Mouse (Mus musculus) ES-E14 (cell line): ENCODE data around the gene Capn2. TPM values are rescaled to one million over a fixed set of nuclear protein-coding genes. Genes with fewer than 3 reads are reported as not detected.

Experiments
- DNase-seq: peaks from one replicate; pipeline ENCODE4 v3.0.0-alpha.2; 2013; ENCODE audit warnings: low read depth, low spot score
- H3K27ac ChIP-seq: 2 replicates; pipeline ENCODE4 v1.5.1; 2012; ENCODE audit warnings: low read depth, mild to moderate bottlenecking, low read length, moderate library complexity, mixed read lengths; ENCODE audit not compliant: poor library complexity, insufficient read depth, severe bottlenecking
- H3K36me3 ChIP-seq: 2 replicates; pipeline ENCODE4 v1.6.1; 2012; ENCODE audit warnings: mild to moderate bottlenecking, low read length, moderate library complexity, mixed read lengths; ENCODE audit not compliant: control insufficient read depth, poor library complexity, insufficient read depth, severe bottlenecking
- H3K4me1 ChIP-seq, 2 experiments: fragments of 150-350 bp in 1 of 2; sonication (generic) in 1 of 2; 2 replicates each; pipeline ENCODE4 v1.6.1; 2012; ENCODE audit warnings: low read length in 2 of 2, mild to moderate bottlenecking in 1 of 2, mixed read lengths in 1 of 2; ENCODE audit not compliant: control insufficient read depth in 2 of 2, insufficient read depth in 2 of 2, poor library complexity in 1 of 2
- H3K4me3 ChIP-seq, 2 experiments: fragments of 150-350 bp in 1 of 2; sonication (generic) in 1 of 2; 2 replicates each; pipeline ENCODE4 v1.5.1; 2012; ENCODE audit warnings: low read length in 2 of 2, low read depth in 1 of 2, mild to moderate bottlenecking in 1 of 2, mixed read lengths in 1 of 2; ENCODE audit not compliant: insufficient read depth in 1 of 2, poor library complexity in 1 of 2, severe bottlenecking in 1 of 2
- H3K9ac ChIP-seq: 2 replicates; pipeline ENCODE4 v1.6.1; 2012; ENCODE audit warnings: low read depth, mild to moderate bottlenecking, low read length, mixed read lengths; ENCODE audit not compliant: poor library complexity, insufficient read depth, severe bottlenecking
- H3K9me3 ChIP-seq: fragments of 150-350 bp; sonication (generic); 2 replicates; pipeline ENCODE4 v1.6.1; 2012; ENCODE audit warnings: low read depth, mild to moderate bottlenecking, low read length; ENCODE audit not compliant: control insufficient read depth, insufficient read depth
- CHD2 ChIP-seq: IDR thresholded peaks from 2 replicates; pipeline ENCODE4 v1.6.1; 2014; ENCODE audit warnings: mild to moderate bottlenecking, low read depth, low read length, inconsistent platforms
- HCFC1 ChIP-seq: IDR thresholded peaks from 2 replicates; pipeline ENCODE4 v1.6.1; 2012; ENCODE audit warnings: low read length, inconsistent platforms, borderline replicate concordance; ENCODE audit not compliant: insufficient read depth
- MAFK ChIP-seq: IDR thresholded peaks from 2 replicates; pipeline ENCODE4 v1.6.1; 2014; ENCODE audit warnings: mild to moderate bottlenecking, low read depth, low read length, inconsistent platforms; ENCODE audit not compliant: insufficient read depth
- ZC3H11A ChIP-seq: IDR thresholded peaks from 2 replicates; pipeline ENCODE4 v1.6.1; 2012; ENCODE audit warnings: low read depth, mild to moderate bottlenecking, inconsistent platforms, low read length, borderline replicate concordance
- ZNF384 ChIP-seq: IDR thresholded peaks from 2 replicates; pipeline ENCODE4 v1.6.1; 2012; ENCODE audit warnings: low read depth, low read length, inconsistent platforms
- in situ Hi-C, 2 experiments: fragments of 600-800 bp; cut with MboI; formaldehyde crosslinking; loops; one replicate each; pipeline ENCODE4 v1.15.1; 2025; ENCODE audit warnings: low sequenced_read_pairs in 2 of 2, inconsistent platforms in 1 of 2; ENCODE audit not compliant: unreplicated experiment in 2 of 2
- total RNA-seq: library from RNA; depleted of rRNA; stranded (reverse); fragments of 300-350 nt; gene quantifications from 2 replicates; pipeline ENCODE4 v1.2.3, GENCODE M21; 2012

Capn2 gene
- total RNA-seq, 1 experiment, result 72.3 TPM

DNA sequence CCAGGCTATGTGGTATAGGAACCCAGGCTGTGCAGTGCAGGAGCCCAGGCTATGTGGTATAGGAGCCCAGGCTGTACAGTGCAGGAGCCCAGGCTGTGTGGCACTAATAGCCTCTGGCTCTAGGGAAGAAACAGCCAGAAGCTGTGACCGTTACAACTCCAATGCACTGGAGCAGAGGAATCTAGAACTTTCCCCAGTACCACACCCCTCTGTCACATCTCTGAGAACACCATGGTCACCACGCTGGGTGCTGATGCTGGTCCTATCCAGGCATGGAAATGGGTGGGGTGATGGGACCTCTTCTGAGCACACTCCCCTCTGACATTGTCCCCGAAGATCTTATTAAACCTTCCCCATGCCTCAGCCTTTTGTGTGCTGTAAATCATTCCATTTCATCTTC is 12.1 kb downstream of the Capn2 start:
- no peak overlapping the region for H3K27ac ChIP-seq
- in situ Hi-C loops, result no loop called here
- peaks cover 0 to 22% of the 10 kb centered on the region in 2 experiments; a peak in 2 of 4 replicates for H3K4me1 ChIP-seq
- no peak for DNase-seq
- no peaks in the 10 kb centered on the region for H3K9me3 ChIP-seq
- TF ChIP-seq ZNF384 (no peak), HCFC1 (no peak), MAFK (no peak)
- H3K36me3 ChIP-seq, result no peaks in the 10 kb centered on the region
- no peak overlapping the region for H3K9ac ChIP-seq
- no peak overlapping the region for H3K4me3 ChIP-seq

DNA sequence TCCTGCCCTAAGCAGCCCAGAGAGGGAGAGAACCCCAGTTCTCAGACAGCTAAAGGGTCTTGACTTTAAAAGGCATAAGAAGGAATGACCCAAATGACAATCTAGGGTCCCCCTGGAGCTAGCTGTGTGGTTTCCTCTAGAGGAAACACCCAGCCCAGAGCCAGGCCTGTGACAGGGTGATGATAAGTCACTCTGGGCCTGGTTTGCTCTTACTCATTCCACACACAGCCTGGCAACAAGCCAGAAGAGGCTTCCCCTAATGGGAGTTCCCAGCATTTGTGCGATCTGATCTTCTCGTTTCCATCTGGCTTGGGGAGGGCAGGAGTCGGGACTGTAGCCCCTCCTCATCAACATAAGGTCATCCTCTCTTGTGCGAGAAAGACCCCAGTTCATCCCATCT is 13.2 kb downstream of the Capn2 start:
- no peak for DNase-seq
- H3K36me3 ChIP-seq, result no peaks in the 10 kb centered on the region

DNA sequence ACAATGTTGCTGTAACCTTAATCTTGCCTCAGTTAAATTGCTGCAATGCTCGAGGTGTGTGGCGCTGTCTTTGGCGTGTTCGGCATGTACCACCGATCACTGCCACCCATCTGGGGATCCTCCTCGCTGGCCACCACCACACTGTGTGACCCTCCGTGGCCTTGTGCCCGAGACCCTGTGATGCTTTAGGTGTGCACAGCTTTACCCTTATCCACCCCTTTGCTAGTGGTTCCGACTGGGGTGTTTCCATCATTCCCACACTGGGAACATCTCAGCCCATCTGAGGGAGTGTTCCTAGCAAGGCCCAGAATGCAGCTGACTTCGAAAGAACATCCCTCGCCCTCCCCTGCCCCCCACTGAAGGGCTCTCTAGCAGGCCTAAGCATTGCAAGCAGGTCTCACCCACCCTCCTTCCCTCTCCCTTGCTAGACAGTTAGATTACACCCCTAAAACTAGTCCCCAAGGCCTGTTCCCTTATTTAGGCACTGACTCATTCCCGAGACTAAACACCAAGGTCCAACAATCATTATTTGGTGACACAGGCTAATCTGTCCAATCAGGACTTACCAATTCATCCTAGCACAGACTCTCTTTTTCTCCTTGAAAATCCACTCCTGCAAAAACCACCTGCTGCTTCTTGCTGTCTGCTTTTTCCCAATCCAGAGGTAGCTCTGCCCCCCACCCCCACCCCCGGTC is 14.1 kb downstream of the Capn2 start:
- in situ Hi-C loops, result no loop called here
- Histone ChIP-seq H3K27ac (no peak overlapping the region), H3K4me3 (no peak overlapping the region), H3K9ac (no peak overlapping the region), H3K9me3 (no peaks in the 10 kb centered on the region), H3K4me1 (peaks cover 0 to 14% of the 10 kb centered on the region in 2 experiments; a peak in 2 of 4 replicates), H3K36me3 (no peaks in the 10 kb centered on the region)
- no peak for TF ChIP-seq ZC3H11A
- no peak for TF ChIP-seq MAFK
- no peak for DNase-seq

More for the DNA sequence above, 13.2 kb downstream of the Capn2 start:
- in situ Hi-C loops, result no loop called here
- Histone ChIP-seq H3K4me3 (no peak overlapping the region), H3K4me1 (peaks cover 0 to 16% of the 10 kb centered on the region in 2 experiments; a peak in 2 of 4 replicates), H3K9ac (no peak overlapping the region), H3K9me3 (no peaks in the 10 kb centered on the region), H3K27ac (no peak overlapping the region)
- TF ChIP-seq CHD2, result no peak

DNA sequence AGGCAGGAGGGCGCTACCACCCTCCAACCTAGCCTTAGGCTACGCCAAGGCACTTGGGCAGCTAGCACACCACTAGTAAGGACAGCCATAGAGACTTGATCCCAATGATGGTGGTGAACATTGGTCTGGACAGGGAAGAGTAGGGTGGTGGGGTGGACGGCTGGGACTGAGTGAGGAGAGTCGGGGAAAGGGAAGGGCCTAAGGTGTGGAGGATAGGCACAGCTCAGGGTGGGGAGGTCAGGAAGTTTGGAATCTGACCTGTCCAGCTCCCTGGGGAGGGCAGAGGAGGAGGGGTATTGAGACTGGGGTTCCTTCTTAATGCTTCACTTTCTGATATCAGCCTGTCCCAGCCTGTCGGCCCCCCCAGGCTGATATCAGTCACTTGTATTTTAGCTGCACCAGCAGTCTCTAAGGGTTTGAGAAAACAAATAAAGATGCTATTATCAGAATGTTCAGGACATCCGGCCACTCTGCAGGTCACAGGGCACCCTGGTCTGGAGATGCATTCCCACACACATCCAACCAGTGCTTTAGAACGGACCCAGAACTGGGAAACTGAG is 14.8 kb downstream of the Capn2 start:
- Histone ChIP-seq H3K4me1 (peaks cover 0 to 14% of the 10 kb centered on the region in 2 experiments; a peak in 2 of 4 replicates), H3K9me3 (no peaks in the 10 kb centered on the region), H3K36me3 (no peaks in the 10 kb centered on the region), H3K9ac (no peak overlapping the region), H3K4me3 (no peak overlapping the region), H3K27ac (no peak overlapping the region)
- DNase-seq, result no peak
- TF ChIP-seq ZNF384 (no peak), HCFC1 (no peak), MAFK (no peak), CHD2 (no peak), ZC3H11A (no peak)
- in situ Hi-C loops, result no loop called here

DNA sequence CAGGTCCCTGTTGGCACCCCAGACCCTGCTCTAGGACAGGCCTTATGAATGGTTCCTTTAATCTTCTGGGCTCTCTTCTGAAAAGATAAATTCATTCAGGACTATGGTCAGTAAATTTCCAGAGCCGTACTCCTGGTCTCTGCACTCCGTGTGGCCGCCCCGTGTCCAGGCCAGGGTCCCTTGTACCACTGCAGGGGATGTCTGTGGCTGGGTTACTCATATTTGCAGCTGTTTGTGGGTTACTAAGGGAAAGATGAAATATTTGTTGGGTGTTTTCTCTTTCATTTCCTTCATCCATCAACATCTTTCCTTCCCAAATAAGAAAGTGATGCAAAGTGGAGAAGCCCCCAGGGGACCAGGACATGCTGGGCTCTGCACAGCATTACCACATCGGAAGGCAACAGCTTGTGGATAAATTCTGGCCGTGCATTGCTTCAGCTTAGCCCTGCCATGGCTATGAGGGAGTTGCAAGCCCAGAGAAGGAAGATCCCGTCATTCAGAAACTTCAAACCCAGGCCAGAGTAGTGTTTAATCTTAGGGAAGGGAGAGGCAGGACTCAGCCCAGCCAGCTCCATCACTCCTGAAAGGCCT is 15.5 kb downstream of the Capn2 start:
- Histone ChIP-seq H3K4me3 (no peak overlapping the region), H3K9me3 (no peaks in the 10 kb centered on the region), H3K36me3 (no peaks in the 10 kb centered on the region), H3K27ac (no peak overlapping the region; the same call in 1 of the 2 replicates), H3K4me1 (peaks cover 0 to 14% of the 10 kb centered on the region in 2 experiments; a peak in 2 of 4 replicates), H3K9ac (no peak overlapping the region)
- TF ChIP-seq CHD2 (no peak), MAFK (no peak), ZNF384 (no peak), HCFC1 (no peak), ZC3H11A (no peak)
- in situ Hi-C loops, result no loop called here
- no peak for DNase-seq
